Mouse (Mus musculus): ENCODE measurements at regions not wholly inside any gene's neighbourhood (a gene's known extent, or its start where the extent isn't known, plus 50 kb on each side); places are given as distances from the start of the nearest gene placed in this dataset.

- Histone ChIP-seq H3K9ac (replicated peaks; ENCODE audit: low read depth, low read length) (no peak overlapping the region), H3K27ac (ENCODE audit: low read depth) (no peak overlapping the region), H3K4me1 (ENCODE audit: control insufficient read depth, insufficient read depth) (no peaks in the 10 kb centered on the region), H3K9me3 (replicated peaks; ENCODE audit: control insufficient read depth, low read length) (0 out of 2 replicates have a peak, but pooled peaks cover 3% of the 10 kb centered on the region), H3K4me3 (ENCODE audit: low read depth, low read length) (no peak overlapping the region), H3K27me3 (ENCODE audit: control insufficient read depth, insufficient read depth, low read length) (no peaks in the 10 kb centered on the region), H3K4me2 (ENCODE audit: low read depth, low read length) (no peak overlapping the region), H3K36me3 (replicated peaks; ENCODE audit: control insufficient read depth, insufficient read depth, low read length) (no peaks in the 10 kb centered on the region)
- 61% methylated on average over 5 of the region's 5 CpGs for WGBS
- no peak for TF ChIP-seq EP300 (IDR thresholded peaks at IDR 0.05; ENCODE audit: low read depth)
- TF ChIP-seq CTCF (IDR thresholded peaks at IDR 0.05; ENCODE audit: low read depth): peak; percentile 24
- no peak for ATAC-seq (ENCODE audit: insufficient read depth, low read depth)
- no peak for DNase-seq (ENCODE audit: low spot score)
Measured at GRCm38 (mm10) chr3:38663023-38663422, 178.4 kb upstream of the Ankrd50 start.

GRCm38 (mm10) chr3:38656790-38657189 lies 172.1 kb upstream of the Ankrd50 start:
- H3K27me3 ChIP-seq (ENCODE audit: control insufficient read depth, insufficient read depth, low read length): no peaks in the 10 kb centered on the region
- WGBS: 67% methylated on average over 1 of the region's 1 CpGs
- H3K36me3 ChIP-seq (replicated peaks; ENCODE audit: control insufficient read depth, insufficient read depth, low read length): no peaks in the 10 kb centered on the region
- H3K27ac ChIP-seq (ENCODE audit: low read depth): no peak overlapping the region
- TF ChIP-seq EP300 (IDR thresholded peaks at IDR 0.05; ENCODE audit: low read depth) (no peak), CTCF (IDR thresholded peaks at IDR 0.05; ENCODE audit: low read depth) (no peak)
- no peak overlapping the region for H3K9ac ChIP-seq (replicated peaks; ENCODE audit: low read depth, low read length)
- no peak for DNase-seq (ENCODE audit: low spot score)
- H3K4me1 ChIP-seq (ENCODE audit: control insufficient read depth, insufficient read depth): no peaks in the 10 kb centered on the region
- no peaks in the 10 kb centered on the region for H3K9me3 ChIP-seq (replicated peaks; ENCODE audit: control insufficient read depth, low read length)
- ATAC-seq (ENCODE audit: insufficient read depth, low read depth): no peak
- no peak overlapping the region for H3K4me3 ChIP-seq (ENCODE audit: low read depth, low read length)
- H3K4me2 ChIP-seq (ENCODE audit: low read depth, low read length): no peak overlapping the region

- TF ChIP-seq EP300 (IDR thresholded peaks at IDR 0.05; ENCODE audit: low read depth) (no peak), CTCF (IDR thresholded peaks at IDR 0.05; ENCODE audit: low read depth) (no peak)
- no peak for ATAC-seq (ENCODE audit: insufficient read depth, low read depth)
- no peaks in the 10 kb centered on the region for H3K27me3 ChIP-seq (ENCODE audit: control insufficient read depth, insufficient read depth, low read length)
Measured at GRCm38 (mm10) chr3:38653928-38654327, 169.3 kb upstream of the Ankrd50 start.

GRCm38 (mm10) chr3:38652985-38653685 lies 168.5 kb upstream of the Ankrd50 start:
- Histone ChIP-seq H3K4me3 (ENCODE audit: low read depth, low read length) (no peak overlapping the region), H3K27me3 (ENCODE audit: control insufficient read depth, insufficient read depth, low read length) (no peaks in the 10 kb centered on the region), H3K4me2 (ENCODE audit: low read depth, low read length) (no peak overlapping the region), H3K27ac (ENCODE audit: low read depth) (no peak overlapping the region), H3K9ac (replicated peaks; ENCODE audit: low read depth, low read length) (no peak overlapping the region), H3K4me1 (ENCODE audit: control insufficient read depth, insufficient read depth) (no peaks in the 10 kb centered on the region), H3K36me3 (replicated peaks; ENCODE audit: control insufficient read depth, insufficient read depth, low read length) (no peaks in the 10 kb centered on the region), H3K9me3 (replicated peaks; ENCODE audit: control insufficient read depth, low read length) (no peaks in the 10 kb centered on the region)
- DNase-seq (ENCODE audit: low spot score): no peak
- 64% methylated on average over 5 of the region's 5 CpGs for whole genome bisulfite sequencing
- ATAC-seq (ENCODE audit: insufficient read depth, low read depth): no peak
- TF ChIP-seq CTCF (IDR thresholded peaks at IDR 0.05; ENCODE audit: low read depth): no peak
- TF ChIP-seq EP300 (IDR thresholded peaks at IDR 0.05; ENCODE audit: low read depth): no peak

More at GRCm38 (mm10) chr3:38653928-38654327, 169.3 kb upstream of the Ankrd50 start:
- Histone ChIP-seq H3K4me2 (ENCODE audit: low read depth, low read length) (no peak overlapping the region), H3K9me3 (replicated peaks; ENCODE audit: control insufficient read depth, low read length) (no peaks in the 10 kb centered on the region), H3K4me1 (ENCODE audit: control insufficient read depth, insufficient read depth) (no peaks in the 10 kb centered on the region), H3K9ac (replicated peaks; ENCODE audit: low read depth, low read length) (no peak overlapping the region), H3K4me3 (ENCODE audit: low read depth, low read length) (no peak overlapping the region), H3K27ac (ENCODE audit: low read depth) (no peak overlapping the region), H3K36me3 (replicated peaks; ENCODE audit: control insufficient read depth, insufficient read depth, low read length) (no peaks in the 10 kb centered on the region)
- whole genome bisulfite sequencing: 67% methylated on average over 4 of the region's 4 CpGs
- no peak for DNase-seq (ENCODE audit: low spot score)

GRCm38 (mm10) chr3:38650176-38650575 lies 165.5 kb upstream of the Ankrd50 start:
- ATAC-seq (ENCODE audit: insufficient read depth, low read depth) (no peak), DNase-seq (ENCODE audit: low spot score) (no peak)
- Histone ChIP-seq H3K27ac (ENCODE audit: low read depth) (no peak overlapping the region), H3K4me1 (ENCODE audit: control insufficient read depth, insufficient read depth) (no peaks in the 10 kb centered on the region), H3K4me2 (ENCODE audit: low read depth, low read length) (no peak overlapping the region), H3K36me3 (replicated peaks; ENCODE audit: control insufficient read depth, insufficient read depth, low read length) (no peaks in the 10 kb centered on the region), H3K27me3 (ENCODE audit: control insufficient read depth, insufficient read depth, low read length) (no peaks in the 10 kb centered on the region), H3K9me3 (replicated peaks; ENCODE audit: control insufficient read depth, low read length) (no peaks in the 10 kb centered on the region), H3K9ac (replicated peaks; ENCODE audit: low read depth, low read length) (no peak overlapping the region), H3K4me3 (ENCODE audit: low read depth, low read length) (no peak overlapping the region)
- TF ChIP-seq EP300 (IDR thresholded peaks at IDR 0.05; ENCODE audit: low read depth): no peak
- TF ChIP-seq CTCF (IDR thresholded peaks at IDR 0.05; ENCODE audit: low read depth): no peak
- WGBS: 49% methylated on average over 4 of the region's 4 CpGs

GRCm38 (mm10) chr3:38648633-38649032 lies 164.0 kb upstream of the Ankrd50 start:
- H3K4me3 ChIP-seq (ENCODE audit: low read depth, low read length): no peak overlapping the region
- no peak for DNase-seq (ENCODE audit: low spot score)
- no peaks in the 10 kb centered on the region for H3K27me3 ChIP-seq (ENCODE audit: control insufficient read depth, insufficient read depth, low read length)

More at GRCm38 (mm10) chr3:38648633-38649032, 164.0 kb upstream of the Ankrd50 start:
- no peaks in the 10 kb centered on the region for H3K36me3 ChIP-seq (replicated peaks; ENCODE audit: control insufficient read depth, insufficient read depth, low read length)
- H3K9ac ChIP-seq (replicated peaks; ENCODE audit: low read depth, low read length): no peak overlapping the region
- TF ChIP-seq EP300 (IDR thresholded peaks at IDR 0.05; ENCODE audit: low read depth): no peak
- H3K27ac ChIP-seq (ENCODE audit: low read depth): no peak overlapping the region
- 60% methylated on average over 4 of the region's 4 CpGs for WGBS
- no peak overlapping the region for H3K4me2 ChIP-seq (ENCODE audit: low read depth, low read length)
- ATAC-seq (ENCODE audit: insufficient read depth, low read depth): no peak
- no peaks in the 10 kb centered on the region for H3K9me3 ChIP-seq (replicated peaks; ENCODE audit: control insufficient read depth, low read length)
- H3K4me1 ChIP-seq (ENCODE audit: control insufficient read depth, insufficient read depth): no peaks in the 10 kb centered on the region
